In the genomic region with DNA sequence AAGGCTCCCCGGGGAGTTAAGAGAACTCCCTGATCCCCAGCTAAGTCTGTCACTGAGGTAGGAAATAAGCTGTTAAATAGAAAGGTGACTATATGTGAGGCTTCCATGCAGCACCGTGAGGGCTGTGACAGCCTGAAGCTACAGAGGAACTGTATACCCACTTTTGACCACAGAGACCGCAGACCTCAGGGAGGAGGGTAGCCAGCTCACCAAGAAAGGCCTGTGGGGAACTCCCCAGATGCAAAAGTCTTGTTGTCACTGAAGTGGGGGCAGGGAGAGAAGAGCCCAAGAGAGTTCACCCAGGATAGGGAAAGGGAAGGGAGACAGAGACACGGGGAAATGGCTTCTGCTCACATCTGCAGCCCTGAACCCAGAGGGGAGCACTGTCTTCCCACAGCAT, we compare ENCODE assay signal across 13 mouse cellular contexts. TPM values are rescaled to one million over a fixed set of nuclear protein-coding genes. Genes with fewer than 3 reads are reported as not detected.
DNase-seq lines count a peak whose midpoint lies in the region; ATAC-seq lines count a peak whose summit lies in the region.
"Had no signal": no experiment of that assay in that cellular context is flagged by ENCODE, and none has a peak within 500 bp of the region (broad histone marks: within the 10 kb centered on the region; RNA-seq: fewer than 3 reads in every experiment).

No protein-coding gene starts in this region.

- peaks cover 16% of the 10 kb centered on the region for H3K36me3 ChIP-seq in hindbrain, embryonic 10.5 days
- H3K36me3 ChIP-seq in hindbrain, embryonic 11.5 days (ENCODE audit: control insufficient read depth, insufficient read depth, low read length): no peaks in the 10 kb centered on the region
- no peaks in the 10 kb centered on the region for H3K36me3 ChIP-seq in splenic B cell, adult 2 months (ENCODE audit: control insufficient read depth, insufficient read depth, low read length, poor library complexity, severe bottlenecking)
- H3K36me3 ChIP-seq in forebrain, embryonic 10.5 days (replicated peaks): peaks cover 18% of the 10 kb centered on the region

- no peak overlapping the region for H3K4me3 ChIP-seq in hindbrain, embryonic 10.5 days
- H3K4me3 ChIP-seq in hindbrain, embryonic 11.5 days (ENCODE audit: low read depth, low read length): no peak overlapping the region
- H3K4me3 ChIP-seq in forebrain, embryonic 10.5 days: no peak overlapping the region
- H3K4me3 ChIP-seq: forebrain, embryonic 12.5 days; midbrain, embryonic 12.5 days had no signal

- H3K4me1 ChIP-seq in hindbrain, embryonic 10.5 days (replicated peaks): peaks cover 33% of the 10 kb centered on the region
- no peaks in the 10 kb centered on the region; the same call in 1 of the 2 replicates for H3K4me1 ChIP-seq in hindbrain, embryonic 11.5 days (replicated peaks; ENCODE audit: control insufficient read depth, insufficient read depth, low read length)
- peaks cover 23% of the 10 kb centered on the region for H3K4me1 ChIP-seq in forebrain, embryonic 10.5 days

- H3K9ac ChIP-seq in hindbrain, embryonic 11.5 days (ENCODE audit: low read depth, low read length): no peak overlapping the region
- H3K9ac ChIP-seq: forebrain, embryonic 12.5 days; midbrain, embryonic 12.5 days had no signal

- 25% methylated on average over 4 of the region's 4 CpGs for WGBS in hindbrain, embryonic 10.5 days
- 31% methylated on average over 4 of the region's 4 CpGs for WGBS in hindbrain, embryonic 11.5 days
- 53% methylated on average over 4 of the region's 4 CpGs for WGBS in forebrain, embryonic 10.5 days

- peak overlapping the region; percentile 70 for H3K27ac ChIP-seq in hindbrain, embryonic 10.5 days
- no peak overlapping the region for H3K27ac ChIP-seq in hindbrain, embryonic 11.5 days (ENCODE audit: low read depth, low read length)
- no peak overlapping the region for H3K27ac ChIP-seq in forebrain, embryonic 10.5 days
- H3K27ac ChIP-seq: forebrain, embryonic 12.5 days; midbrain, embryonic 12.5 days had no signal

- no peak overlapping the region for H3K4me2 ChIP-seq in hindbrain, embryonic 11.5 days (replicated peaks; ENCODE audit: low read depth, low read length)
- H3K4me2 ChIP-seq: forebrain, embryonic 12.5 days; midbrain, embryonic 12.5 days had no signal

- H3K27me3 ChIP-seq in hindbrain, embryonic 10.5 days (ENCODE audit: insufficient read depth, poor library complexity, severe bottlenecking): peaks cover 27% of the 10 kb centered on the region
- peaks cover 9% of the 10 kb centered on the region for H3K27me3 ChIP-seq in hindbrain, embryonic 11.5 days (ENCODE audit: control insufficient read depth, insufficient read depth, low read length)
- peaks cover 2% of the 10 kb centered on the region; the same call in 1 of the 2 replicates for H3K27me3 ChIP-seq in splenic B cell, adult 2 months (ENCODE audit: control insufficient read depth, insufficient read depth, low read length, poor library complexity, severe bottlenecking)
- peaks cover 27% of the 10 kb centered on the region for H3K27me3 ChIP-seq in forebrain, embryonic 10.5 days (ENCODE audit: poor library complexity, severe bottlenecking)

- no peaks in the 10 kb centered on the region for H3K9me3 ChIP-seq in hindbrain, embryonic 10.5 days
- no peaks in the 10 kb centered on the region for H3K9me3 ChIP-seq in hindbrain, embryonic 11.5 days (ENCODE audit: control insufficient read depth, low read length)
- no peaks in the 10 kb centered on the region for H3K9me3 ChIP-seq in forebrain, embryonic 10.5 days
- H3K9me3 ChIP-seq: forebrain, embryonic 12.5 days; midbrain, embryonic 12.5 days had no signal

- ATAC-seq in hindbrain, embryonic 11.5 days (ENCODE audit: low FRiP score): no peak
- peak; percentile 81 for ATAC-seq in CD4-positive, CD25-positive, alpha-beta regulatory T cell, adult 4 months
- ATAC-seq in megakaryocyte progenitor cell, adult 5-6 weeks (replicated peaks; ENCODE audit: poor library complexity): peak; percentile 62

- DNase-seq in hindbrain, embryonic 10.5 days (ENCODE audit: low spot score): no peak
- DNase-seq in hindbrain, embryonic 11.5 days (ENCODE audit: low spot score): no peak
- peak; percentile 82 for DNase-seq in splenic B cell, adult 2 months (ENCODE audit: low read depth, low spot score)
- DNase-seq in forebrain, embryonic 10.5 days (ENCODE audit: extremely low spot score, low spot score): no peak
- DNase-seq in layer of hippocampus, postnatal 10 days (ENCODE audit: low spot score in 2 of 2): no peak
- no peak for DNase-seq in testis, postnatal 10 days (ENCODE audit: low spot score)
- DNase-seq: gastrocnemius, postnatal 14 days; heart, postnatal 4 days; kidney, postnatal 10 days had no signal

RNA-seq across cellular contexts. Expression of a gene that starts 5.5 kb away (rescaled TPM):
- polyA plus RNA-seq in hindbrain, embryonic 10.5 days (2016; fragmentation: Nextera tagmentation; extraction: Ambion mirVana): 0.37 and 0.63 TPM in 2 replicates
- polyA plus RNA-seq in hindbrain, embryonic 11.5 days (2014; fragmentation: Nextera tagmentation; extraction: Ambion mirVana): 0.77 and 2.0 TPM in 2 replicates
- under 1 TPM in 1 of 2 experiments, not detected in 1; 0.24 TPM for polyA plus RNA-seq in CD4-positive, CD25-positive, alpha-beta regulatory T cell, adult 4 months (2017; shearing (Covaris generic))
- not detected in 2 replicates for total RNA-seq in megakaryocyte progenitor cell, adult 5-6 weeks (2015)
- total RNA-seq in megakaryocyte progenitor cell, adult 5-6 weeks (2017): not detected in 2 replicates
- polyA plus RNA-seq in forebrain, embryonic 10.5 days (2016; fragmentation: Nextera tagmentation; extraction: Ambion mirVana): 0.43 and 0.54 TPM in 2 replicates
- under 1 TPM in 1 of 2 experiments, not detected in 1; 0.53 TPM for total RNA-seq in layer of hippocampus, postnatal 10 days (2021)
